Mouse (Mus musculus): ENCODE measurements around the gene Tmem132c. TPM values are rescaled to one million over a fixed set of nuclear protein-coding genes. Genes with fewer than 3 reads are reported as not detected.

Gene Tmem132c
- polyA plus RNA-seq, 1 experiment = 0.20 TPM

DNA sequence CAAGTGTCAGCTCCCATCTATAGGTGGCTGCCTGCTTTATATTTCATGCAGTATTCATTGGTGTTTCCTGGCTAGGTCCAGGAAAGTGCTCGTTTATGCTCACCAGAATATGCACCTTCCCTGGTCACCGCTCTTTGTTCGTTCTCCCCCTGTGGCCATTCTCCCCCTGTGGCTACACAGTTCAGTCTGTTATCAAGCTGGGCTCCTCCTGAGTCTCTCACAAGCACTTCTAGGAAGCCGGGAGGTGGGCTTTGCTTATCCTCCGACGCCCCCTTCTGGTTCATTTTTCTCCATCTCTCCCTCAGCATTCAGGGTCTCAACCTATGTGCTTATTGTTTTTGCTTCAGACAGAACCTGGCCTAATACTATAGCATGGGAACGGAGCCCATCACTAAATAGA, 6.9 kb upstream of the Tmem132c start:
- H3K27ac ChIP-seq (ENCODE audit: control insufficient read depth, insufficient read depth, low read depth, low read length) = no peak overlapping the region
- no peak for TF ChIP-seq POLR2A (IDR thresholded peaks at IDR 0.05; ENCODE audit: control insufficient read depth, low read depth, low read length)
- TF ChIP-seq CTCF (IDR thresholded peaks at IDR 0.05; ENCODE audit: control insufficient read depth, insufficient read depth, insufficient replicate concordance, low read depth, low read length) = no peak
- H3K36me3 ChIP-seq (ENCODE audit: control insufficient read depth, insufficient read depth, low read length) = no peaks in the 10 kb centered on the region
- H3K4me1 ChIP-seq (ENCODE audit: control insufficient read depth, insufficient read depth, low read length) = peaks cover 12% of the 10 kb centered on the region
- no peak overlapping the region for H3K4me3 ChIP-seq (ENCODE audit: control insufficient read depth, low read depth, low read length)
- no peaks in the 10 kb centered on the region for H3K27me3 ChIP-seq (ENCODE audit: control insufficient read depth, insufficient read depth, low read length)

DNA sequence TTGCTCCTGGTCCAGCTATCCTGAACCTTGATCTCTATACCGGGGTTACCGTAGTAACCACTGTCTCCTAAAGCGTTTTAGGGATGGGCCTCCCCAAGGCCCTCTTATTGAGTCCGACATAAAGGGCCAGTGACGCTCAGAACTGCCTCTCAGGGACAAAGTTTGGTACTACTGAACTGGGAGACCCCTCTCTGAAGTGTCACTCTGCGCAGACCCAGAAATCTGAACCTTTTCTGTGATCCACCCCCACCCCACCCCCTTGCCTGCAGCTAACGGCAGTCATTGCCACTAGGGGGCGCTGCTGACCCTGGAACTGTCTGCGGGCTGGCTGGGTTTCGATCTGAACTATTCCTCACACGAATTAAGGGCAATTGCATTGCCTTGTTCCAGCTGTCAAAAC, 6.4 kb upstream of the Tmem132c start:
- TF ChIP-seq POLR2A (IDR thresholded peaks at IDR 0.05; ENCODE audit: control insufficient read depth, low read depth, low read length) (no peak), CTCF (IDR thresholded peaks at IDR 0.05; ENCODE audit: control insufficient read depth, insufficient read depth, insufficient replicate concordance, low read depth, low read length) (peak; percentile 91)
- Histone ChIP-seq H3K4me1 (ENCODE audit: control insufficient read depth, insufficient read depth, low read length) (peaks cover 12% of the 10 kb centered on the region), H3K36me3 (ENCODE audit: control insufficient read depth, insufficient read depth, low read length) (no peaks in the 10 kb centered on the region), H3K27ac (ENCODE audit: control insufficient read depth, insufficient read depth, low read depth, low read length) (no peak overlapping the region), H3K27me3 (ENCODE audit: control insufficient read depth, insufficient read depth, low read length) (no peaks in the 10 kb centered on the region), H3K4me3 (ENCODE audit: control insufficient read depth, low read depth, low read length) (peak overlapping the region; percentile 26; the same call in 1 of the 2 replicates)

DNA sequence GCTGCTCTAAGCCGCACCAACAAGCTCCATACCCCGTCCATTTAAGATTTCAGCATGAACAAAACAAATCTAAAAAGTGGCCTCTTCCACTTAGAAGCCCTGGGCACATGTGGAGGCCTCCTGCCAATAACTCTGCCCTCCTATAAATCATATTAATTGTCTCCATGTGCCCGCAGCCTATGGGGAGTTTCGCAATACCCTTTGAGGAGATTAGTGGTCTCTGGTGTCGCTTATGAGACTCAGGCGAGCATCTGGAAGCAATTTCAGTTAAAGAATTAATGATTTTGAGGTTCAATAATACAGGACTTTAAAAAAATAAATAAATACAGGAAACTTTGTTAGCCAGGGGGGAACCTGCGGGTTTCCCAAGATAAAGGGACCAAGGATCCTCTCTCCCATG, 1.9 kb upstream of the Tmem132c start:
- peaks cover 2% of the 10 kb centered on the region for H3K27me3 ChIP-seq (ENCODE audit: control insufficient read depth, insufficient read depth, low read length)
- H3K4me3 ChIP-seq (ENCODE audit: control insufficient read depth, low read depth, low read length) = no peak overlapping the region
- no peak for TF ChIP-seq POLR2A (IDR thresholded peaks at IDR 0.05; ENCODE audit: control insufficient read depth, low read depth, low read length)
- no peak for TF ChIP-seq CTCF (IDR thresholded peaks at IDR 0.05; ENCODE audit: control insufficient read depth, insufficient read depth, insufficient replicate concordance, low read depth, low read length)
- H3K27ac ChIP-seq (ENCODE audit: control insufficient read depth, insufficient read depth, low read depth, low read length) = no peak overlapping the region
- peaks cover 14% of the 10 kb centered on the region for H3K4me1 ChIP-seq (ENCODE audit: control insufficient read depth, insufficient read depth, low read length)
- H3K36me3 ChIP-seq (ENCODE audit: control insufficient read depth, insufficient read depth, low read length) = no peaks in the 10 kb centered on the region

DNA sequence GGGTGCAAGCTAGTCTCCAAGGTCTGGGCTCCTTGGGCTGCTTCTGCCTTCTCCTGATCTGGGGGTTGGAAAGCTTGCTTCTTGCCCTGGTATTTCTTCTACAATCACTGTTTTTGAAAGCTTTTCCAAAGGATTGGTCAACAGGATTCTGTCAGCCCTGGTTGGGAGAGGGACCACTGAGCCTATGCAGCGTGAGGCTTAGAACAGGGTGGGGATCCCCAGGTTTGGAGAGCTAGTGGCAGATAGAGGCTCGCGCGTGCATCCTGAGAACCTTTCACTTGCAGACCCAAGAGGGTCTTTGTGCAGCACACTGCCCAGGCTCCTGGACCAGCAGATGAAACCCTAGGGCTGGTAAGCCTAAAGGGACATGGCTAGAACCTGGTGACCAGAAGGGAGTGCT, 962 bp upstream of the Tmem132c start:
- no peaks in the 10 kb centered on the region for H3K36me3 ChIP-seq (ENCODE audit: control insufficient read depth, insufficient read depth, low read length)
- peaks cover 11% of the 10 kb centered on the region for H3K4me1 ChIP-seq (ENCODE audit: control insufficient read depth, insufficient read depth, low read length)
- H3K27ac ChIP-seq (ENCODE audit: control insufficient read depth, insufficient read depth, low read depth, low read length) = no peak overlapping the region
- no peak for TF ChIP-seq CTCF (IDR thresholded peaks at IDR 0.05; ENCODE audit: control insufficient read depth, insufficient read depth, insufficient replicate concordance, low read depth, low read length)
- no peak for TF ChIP-seq POLR2A (IDR thresholded peaks at IDR 0.05; ENCODE audit: control insufficient read depth, low read depth, low read length)
- peaks cover 2% of the 10 kb centered on the region for H3K27me3 ChIP-seq (ENCODE audit: control insufficient read depth, insufficient read depth, low read length)
- no peak overlapping the region for H3K4me3 ChIP-seq (ENCODE audit: control insufficient read depth, low read depth, low read length)

DNA sequence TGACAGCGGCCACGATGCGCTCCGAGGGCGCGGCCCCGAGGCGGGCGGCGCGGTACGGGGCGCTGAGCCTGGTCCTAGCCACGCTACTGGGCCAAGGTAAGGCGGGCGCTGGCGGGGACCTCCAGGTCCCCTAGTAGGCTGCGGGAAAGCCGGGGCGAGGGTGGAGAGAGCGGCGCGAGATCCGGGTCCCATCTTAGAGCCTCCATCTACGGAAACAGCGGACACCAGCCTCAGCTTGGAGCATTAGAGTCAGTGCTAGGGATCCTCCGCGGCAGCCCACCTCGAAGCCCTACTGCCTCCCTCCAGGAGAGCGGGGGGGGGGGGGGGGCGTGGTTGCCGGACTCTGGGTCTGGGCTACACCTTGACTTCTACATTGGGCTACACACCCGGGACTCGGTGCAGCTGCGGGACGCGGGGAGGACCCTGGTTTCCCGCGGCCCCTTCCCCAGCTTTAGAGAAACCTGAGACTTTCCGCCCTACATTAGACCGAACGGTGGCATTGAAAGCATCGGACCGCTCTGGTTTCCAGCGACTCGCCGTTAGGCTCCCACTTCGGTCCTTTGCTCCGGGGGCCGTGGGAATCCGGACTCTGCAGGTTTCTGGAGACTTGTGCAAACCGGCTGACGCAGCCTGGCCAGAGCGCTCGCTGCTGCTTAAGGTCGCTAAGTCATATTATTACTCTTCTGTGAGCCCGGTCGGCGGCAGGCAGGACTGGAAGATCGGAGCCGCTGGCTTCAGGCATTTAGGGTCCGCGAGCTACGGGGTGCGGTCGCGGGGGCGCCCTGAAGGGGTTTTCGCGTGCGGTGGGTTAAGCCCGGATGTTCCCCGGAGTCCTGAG, 536 bp downstream of the Tmem132c start:
- TF ChIP-seq CTCF (IDR thresholded peaks at IDR 0.05; ENCODE audit: control insufficient read depth, insufficient read depth, insufficient replicate concordance, low read depth, low read length) = no peak
- TF ChIP-seq POLR2A (IDR thresholded peaks at IDR 0.05; ENCODE audit: control insufficient read depth, low read depth, low read length) = no peak
- Histone ChIP-seq H3K4me1 (ENCODE audit: control insufficient read depth, insufficient read depth, low read length) (peaks cover 11% of the 10 kb centered on the region), H3K36me3 (ENCODE audit: control insufficient read depth, insufficient read depth, low read length) (no peaks in the 10 kb centered on the region), H3K27ac (ENCODE audit: control insufficient read depth, insufficient read depth, low read depth, low read length) (no peak overlapping the region), H3K4me3 (ENCODE audit: control insufficient read depth, low read depth, low read length) (peak overlapping the region; percentile 43), H3K27me3 (ENCODE audit: control insufficient read depth, insufficient read depth, low read length) (peaks cover 2% of the 10 kb centered on the region)

DNA sequence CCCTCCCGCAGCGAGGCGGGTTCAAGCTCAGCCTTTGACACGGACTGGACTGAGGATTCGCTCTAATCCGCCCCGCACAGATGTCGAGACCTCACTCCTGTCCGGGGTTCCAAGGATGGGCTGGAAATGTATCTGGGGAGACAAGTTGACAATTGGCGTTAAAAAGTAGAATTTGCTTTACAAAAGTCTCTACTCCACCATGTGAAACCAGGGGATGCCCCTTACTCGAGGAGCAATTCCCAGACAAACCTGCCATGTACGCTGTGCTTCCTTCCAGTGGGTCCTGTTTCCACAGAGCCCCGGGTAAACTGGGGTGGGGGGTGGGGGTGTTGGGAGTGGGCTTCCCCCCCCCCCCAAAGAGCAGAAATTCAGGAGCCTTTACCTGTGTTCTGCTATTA, 1.2 kb downstream of the Tmem132c start:
- Histone ChIP-seq H3K27ac (ENCODE audit: control insufficient read depth, insufficient read depth, low read depth, low read length) (no peak overlapping the region), H3K4me1 (ENCODE audit: control insufficient read depth, insufficient read depth, low read length) (peaks cover 11% of the 10 kb centered on the region), H3K36me3 (ENCODE audit: control insufficient read depth, insufficient read depth, low read length) (no peaks in the 10 kb centered on the region), H3K27me3 (ENCODE audit: control insufficient read depth, insufficient read depth, low read length) (peaks cover 2% of the 10 kb centered on the region), H3K4me3 (ENCODE audit: control insufficient read depth, low read depth, low read length) (no peak overlapping the region; the same call in 1 of the 2 replicates)
- no peak for TF ChIP-seq CTCF (IDR thresholded peaks at IDR 0.05; ENCODE audit: control insufficient read depth, insufficient read depth, insufficient replicate concordance, low read depth, low read length)
- no peak for TF ChIP-seq POLR2A (IDR thresholded peaks at IDR 0.05; ENCODE audit: control insufficient read depth, low read depth, low read length)

DNA sequence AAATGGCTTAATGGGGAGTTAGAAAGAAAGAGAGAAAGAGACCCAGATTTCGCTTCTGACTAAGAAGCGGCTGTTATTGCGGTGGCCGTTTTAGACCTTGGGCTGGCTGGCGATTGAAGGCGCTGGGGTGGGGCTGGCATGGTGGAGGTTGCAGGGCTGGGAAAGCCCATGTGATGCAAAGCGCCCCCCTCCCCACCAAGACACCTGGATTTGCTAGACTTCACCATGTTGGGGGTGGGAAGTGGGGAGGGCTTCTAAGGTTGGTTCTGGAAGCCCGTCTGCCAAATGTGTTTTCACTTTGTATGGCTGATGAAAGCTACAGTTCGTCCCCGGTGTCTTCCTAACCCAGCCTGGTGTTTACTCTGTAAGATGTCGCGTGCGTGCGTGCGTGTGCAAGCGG, 1.6 kb downstream of the Tmem132c start:
- TF ChIP-seq CTCF (IDR thresholded peaks at IDR 0.05; ENCODE audit: control insufficient read depth, insufficient read depth, insufficient replicate concordance, low read depth, low read length) = no peak
- TF ChIP-seq POLR2A (IDR thresholded peaks at IDR 0.05; ENCODE audit: control insufficient read depth, low read depth, low read length) = no peak
- H3K4me1 ChIP-seq (ENCODE audit: control insufficient read depth, insufficient read depth, low read length) = peaks cover 11% of the 10 kb centered on the region
- no peak overlapping the region for H3K27ac ChIP-seq (ENCODE audit: control insufficient read depth, insufficient read depth, low read depth, low read length)
- 0 out of 2 replicates have a peak overlapping the region, but pooled peaks have one; percentile 1 for H3K4me3 ChIP-seq (ENCODE audit: control insufficient read depth, low read depth, low read length)
- H3K27me3 ChIP-seq (ENCODE audit: control insufficient read depth, insufficient read depth, low read length) = peaks cover 2% of the 10 kb centered on the region
- no peaks in the 10 kb centered on the region for H3K36me3 ChIP-seq (ENCODE audit: control insufficient read depth, insufficient read depth, low read length)

Data from testis, adult 2 months (tissue).